In genomic region chr9:32562409-32562808, GRCm38 (mm10) we compare ENCODE assay signal across 9 mouse cellular contexts. TPM values are rescaled to one million over a fixed set of nuclear protein-coding genes. Genes with fewer than 3 reads are reported as not detected.
DNase-seq lines count a peak whose midpoint lies in the region; ATAC-seq lines count a peak whose summit lies in the region.
"Had no signal": no experiment of that assay in that cellular context is flagged by ENCODE, and none has a peak within 500 bp of the region (broad histone marks: within the 10 kb centered on the region; RNA-seq: fewer than 3 reads in every experiment).

No protein-coding gene starts in this region.

- no peaks in the 10 kb centered on the region for H3K36me3 ChIP-seq in heart, embryonic 15.5 days
- no peaks in the 10 kb centered on the region for H3K36me3 ChIP-seq in liver, embryonic 16.5 days (ENCODE audit: control insufficient read depth, insufficient read depth)
- no peaks in the 10 kb centered on the region for H3K36me3 ChIP-seq in stomach, embryonic 14.5 days (ENCODE audit: control insufficient read depth, insufficient read depth, low read length)
- H3K36me3 ChIP-seq in hindbrain, embryonic 16.5 days (ENCODE audit: control insufficient read depth, insufficient read depth, low read length) = no peaks in the 10 kb centered on the region

- H3K4me1 ChIP-seq in heart, embryonic 15.5 days (replicated peaks) = peaks cover 7% of the 10 kb centered on the region; the same call in 1 of the 2 replicates
- H3K4me1 ChIP-seq in liver, embryonic 16.5 days (ENCODE audit: control insufficient read depth, low read depth, low read length) = peaks cover 3% of the 10 kb centered on the region
- H3K4me1 ChIP-seq in stomach, embryonic 14.5 days (ENCODE audit: control insufficient read depth, insufficient read depth, low read length) = 0 out of 2 replicates have a peak, but pooled peaks cover 2% of the 10 kb centered on the region
- H3K4me1 ChIP-seq in hindbrain, embryonic 16.5 days (ENCODE audit: control insufficient read depth, insufficient read depth, low read depth, low read length) = no peaks in the 10 kb centered on the region

- peak; percentile 68 to 80 for DNase-seq in spleen, postnatal 36 days (ENCODE audit: low spot score in 2 of 2)
- DNase-seq in spleen, adult 12 weeks (ENCODE audit: low spot score) = no peak
- no peak for DNase-seq in cerebellum, adult 8-10 months
- DNase-seq in cerebellum, adult 11-12 months = no peak
- DNase-seq: right cerebral cortex, postnatal 4 days had no signal

- no peaks in the 10 kb centered on the region for H3K9me3 ChIP-seq in heart, embryonic 15.5 days (replicated peaks)
- no peaks in the 10 kb centered on the region for H3K9me3 ChIP-seq in liver, embryonic 16.5 days (replicated peaks; ENCODE audit: control insufficient read depth, low read length)
- no peaks in the 10 kb centered on the region for H3K9me3 ChIP-seq in stomach, embryonic 14.5 days (ENCODE audit: control insufficient read depth, low read depth, low read length)
- H3K9me3 ChIP-seq in hindbrain, embryonic 16.5 days (ENCODE audit: control insufficient read depth, low read length) = no peaks in the 10 kb centered on the region

- WGBS in heart, embryonic 15.5 days = 29% methylated on average over 9 of the region's 9 CpGs
- WGBS in liver, embryonic 16.5 days (ENCODE audit: insufficient replicate concordance) = 10% methylated on average over 9 of the region's 9 CpGs
- 55% methylated on average over 9 of the region's 9 CpGs for WGBS in stomach, embryonic 14.5 days
- 69% methylated on average over 9 of the region's 9 CpGs for WGBS in hindbrain, embryonic 16.5 days

- no peak overlapping the region for H3K9ac ChIP-seq in heart, embryonic 15.5 days
- H3K9ac ChIP-seq in liver, embryonic 16.5 days (ENCODE audit: low read depth, low read length) = no peak overlapping the region
- no peak overlapping the region for H3K9ac ChIP-seq in stomach, embryonic 14.5 days (replicated peaks; ENCODE audit: low read depth, low read length)
- H3K9ac ChIP-seq in hindbrain, embryonic 16.5 days (ENCODE audit: low read depth, low read length) = no peak overlapping the region

- H3K27me3 ChIP-seq in heart, embryonic 15.5 days = no peaks in the 10 kb centered on the region
- H3K27me3 ChIP-seq in liver, embryonic 16.5 days (ENCODE audit: control insufficient read depth, insufficient read depth, low read depth, low read length) = no peaks in the 10 kb centered on the region
- H3K27me3 ChIP-seq in stomach, embryonic 14.5 days (ENCODE audit: control insufficient read depth, insufficient read depth, low read length) = no peaks in the 10 kb centered on the region
- no peaks in the 10 kb centered on the region for H3K27me3 ChIP-seq in hindbrain, embryonic 16.5 days (replicated peaks; ENCODE audit: control insufficient read depth, insufficient read depth, low read length)

- H3K4me2 ChIP-seq in heart, embryonic 15.5 days = no peak overlapping the region; the same call in 1 of the 2 replicates
- H3K4me2 ChIP-seq in liver, embryonic 16.5 days (ENCODE audit: low read depth, low read length) = no peak overlapping the region
- no peak overlapping the region for H3K4me2 ChIP-seq in stomach, embryonic 14.5 days (replicated peaks; ENCODE audit: low read depth, low read length)
- H3K4me2 ChIP-seq in hindbrain, embryonic 16.5 days (ENCODE audit: low read length) = no peak overlapping the region

- 0 out of 2 replicates have a peak, but pooled peaks have one; percentile 21 for ATAC-seq in heart, embryonic 15.5 days (replicated peaks; ENCODE audit: insufficient number of reproducible peaks, insufficient read depth, low FRiP score, low read depth)
- peak; percentile 37; the same call in 1 of the 2 replicates for ATAC-seq in liver, embryonic 16.5 days (ENCODE audit: low read depth)
- ATAC-seq in stomach, embryonic 14.5 days (ENCODE audit: insufficient number of reproducible peaks, insufficient read depth, low FRiP score, low read depth) = 0 out of 2 replicates have a peak, but pooled peaks have one; percentile 28
- no peak for ATAC-seq in hindbrain, embryonic 16.5 days

- H3K4me3 ChIP-seq in heart, embryonic 15.5 days = no peak overlapping the region
- H3K4me3 ChIP-seq in liver, embryonic 16.5 days (ENCODE audit: low read depth, low read length) = no peak overlapping the region
- no peak overlapping the region for H3K4me3 ChIP-seq in stomach, embryonic 14.5 days (ENCODE audit: low read depth, low read length)
- H3K4me3 ChIP-seq in hindbrain, embryonic 16.5 days (ENCODE audit: low read length) = no peak overlapping the region

- H3K27ac ChIP-seq in heart, embryonic 15.5 days = no peak overlapping the region
- H3K27ac ChIP-seq in liver, embryonic 16.5 days (ENCODE audit: low read length) = no peak overlapping the region
- H3K27ac ChIP-seq in stomach, embryonic 14.5 days (ENCODE audit: low read length) = no peak overlapping the region
- H3K27ac ChIP-seq in hindbrain, embryonic 16.5 days (ENCODE audit: low read depth, low read length) = no peak overlapping the region

RNA-seq across cellular contexts. Expression of gene Fli1, which starts 19.7 kb away (rescaled TPM):
- polyA plus RNA-seq in heart, embryonic 15.5 days (2015; fragmentation: Nextera tagmentation; extraction: Ambion mirVana) = 20.6 and 21.8 TPM in 2 replicates
- polyA plus RNA-seq in liver, embryonic 16.5 days (2015; fragmentation: Nextera tagmentation; extraction: Ambion mirVana) = 6.9 and 8.2 TPM in 2 replicates
- 11.4 and 11.6 TPM in 2 replicates for polyA plus RNA-seq in stomach, embryonic 14.5 days (2014; fragmentation: Nextera tagmentation; extraction: Ambion mirVana)
- polyA plus RNA-seq in hindbrain, embryonic 16.5 days (2015; fragmentation: Nextera tagmentation; extraction: Ambion mirVana) = 6.4 and 8.4 TPM in 2 replicates

Comparison
In these comparisons a context has a peak if more than half of its experiments do, and no peak if none do; other contexts are left out.
1. DNase-seq: peak in spleen, postnatal 36 days (2 of 2); none in spleen, adult 12 weeks (single experiment), cerebellum, adult 8-10 months (single experiment) and cerebellum, adult 11-12 months (single experiment).